Mouse (Mus musculus) lung, postnatal 0 days (tissue): ENCODE results near the gene Safb. TPM values are rescaled to one million over a fixed set of nuclear protein-coding genes. Genes with fewer than 3 reads are reported as not detected.
A peak's percentile ranks its signal among the peaks of the same experiment; 100 is the strongest.

Experiments used
- ATAC-seq: fragments of 200-750 bp; cut with Nextera tagmentation; 2 replicates; pipeline ENCODE4 v1.8.0; 2017; ENCODE audit warnings: moderate library complexity
- DNase-seq: peaks from one replicate; pipeline ENCODE4 v3.0.0-alpha.2; 2016; ENCODE audit warnings: low spot score
- H3K27ac ChIP-seq: fragments of 300-500 bp; sonication (generic); 2 replicates; pipeline ENCODE4 v1.5.1; 2014; ENCODE audit warnings: antibody characterized with exemption, mild to moderate bottlenecking, low read length, mixed read lengths
- H3K27me3 ChIP-seq: fragments of 300-500 bp; sonication (generic); replicated peaks from 2 replicates; pipeline ENCODE4 v1.6.1; 2014; ENCODE audit warnings: low read length, mixed read lengths; ENCODE audit not compliant: insufficient read depth
- H3K36me3 ChIP-seq: fragments of 300-500 bp; sonication (generic); 2 replicates; pipeline ENCODE4 v1.6.1; 2014; ENCODE audit warnings: low read length, mixed read lengths; ENCODE audit not compliant: insufficient read depth
- H3K4me1 ChIP-seq: fragments of 300-500 bp; sonication (generic); 2 replicates; pipeline ENCODE4 v1.6.1; 2014; ENCODE audit warnings: antibody characterized with exemption, low read depth, low read length, mixed read lengths; ENCODE audit not compliant: insufficient read depth
- H3K4me2 ChIP-seq: fragments of 300-500 bp; sonication (generic); replicated peaks from 2 replicates; pipeline ENCODE4 v1.6.1; 2014; ENCODE audit warnings: low read depth, mild to moderate bottlenecking, low read length, moderate library complexity, mixed read lengths
- H3K4me3 ChIP-seq: fragments of 300-500 bp; sonication (generic); 2 replicates; pipeline ENCODE4 v1.5.1; 2014; ENCODE audit warnings: low read depth, low read length
- H3K9ac ChIP-seq: fragments of 300-500 bp; sonication (generic); replicated peaks from 2 replicates; pipeline ENCODE4 v1.6.1; 2014; ENCODE audit warnings: low read depth, mild to moderate bottlenecking
- H3K9me3 ChIP-seq: fragments of 300-500 bp; sonication (generic); 2 replicates; pipeline ENCODE4 v1.6.1; 2016; ENCODE audit warnings: low read length, mixed read lengths
- CTCF ChIP-seq: IDR thresholded peaks from 2 replicates; pipeline ENCODE4 v1.5.1; 2016; ENCODE audit warnings: antibody characterized with exemption, mild to moderate bottlenecking
- EP300 ChIP-seq: IDR thresholded peaks from 2 replicates; pipeline ENCODE4 v1.6.1; 2016; ENCODE audit warnings: antibody characterized with exemption, mild to moderate bottlenecking, control low read depth
- WGBS: fragments of 180-500 bp; shearing (Covaris S2); extraction: QIAGEN DNeasy Blood & Tissue Kit; methylation state at CpG from one replicate; pipeline ENCODE4 v1.1.7; 2014; 5-methylcytosine and 5-hydroxymethylcytosine counted together
- polyA plus RNA-seq: library from polyadenylated mRNA; unstranded; fragments of >200 nt; fragmentation: Nextera tagmentation; extraction: Ambion mirVana; gene quantifications from 2 replicates; pipeline ENCODE4 v1.2.1, GENCODE M21; 2015

The Safb gene
- 43.4 and 47.1 TPM in 2 replicates for polyA plus RNA-seq

DNA sequence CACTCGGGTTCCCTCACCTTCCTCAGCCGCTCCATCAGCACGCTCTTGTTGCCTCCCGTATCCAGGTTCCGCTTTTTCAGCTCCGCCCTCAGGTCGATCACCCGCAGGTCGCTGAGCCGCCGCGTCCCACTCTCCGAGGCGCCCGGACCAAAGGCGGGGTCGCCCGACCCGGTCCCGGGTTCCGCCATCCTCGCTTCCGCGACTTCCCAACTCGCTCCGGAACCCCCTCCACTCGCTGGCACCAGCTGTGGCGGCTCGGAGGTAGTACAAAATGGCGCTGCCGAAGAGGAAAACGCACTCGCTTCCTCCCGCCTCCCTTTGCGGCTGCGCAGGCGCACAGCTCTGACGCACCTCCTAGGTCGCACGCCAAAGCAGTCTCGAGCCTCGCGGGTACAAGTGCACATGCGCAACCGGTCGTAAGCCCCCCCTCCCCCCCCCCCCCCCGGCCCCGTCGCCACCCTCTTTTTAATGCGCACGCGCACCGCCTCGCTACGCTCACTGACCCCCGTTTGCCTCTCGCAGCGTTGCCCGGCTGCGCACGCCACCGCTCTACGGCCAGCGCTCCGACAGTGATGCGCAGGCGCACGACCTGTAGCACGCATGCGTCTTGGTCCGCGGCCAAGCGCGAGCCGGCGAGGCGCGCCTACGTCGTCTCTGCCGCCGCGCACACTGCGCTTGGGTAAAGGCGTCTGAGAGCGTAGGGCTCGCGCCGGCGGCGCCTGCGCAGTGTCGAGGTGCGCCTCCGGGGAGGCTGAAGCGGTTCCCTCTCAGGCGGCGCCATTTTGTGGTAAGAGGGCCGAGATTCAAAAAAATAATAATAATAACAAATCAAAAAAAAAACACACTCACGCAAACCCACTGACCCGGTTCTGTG lies at the start of gene Safb, which contains the start of gene Safb2:
Gene Safb (plus strand): TSS at position 569 of the 874 bp plus-strand sequence.
Gene Safb2 (minus strand): TSS at position 329 of the 874 bp plus-strand sequence.
- ATAC-seq, result peak; percentile 94
- Histone ChIP-seq H3K9ac (peak within 1 kb of the TSS; percentile 91), H3K9me3 (no peaks in the 10 kb centered on the region), H3K4me1 (peaks cover 26% of the 10 kb centered on the region; the same call in 1 of the 2 replicates), H3K36me3 (peaks cover 9% of the 10 kb centered on the region; the same call in 1 of the 2 replicates), H3K27me3 (no peaks in the 10 kb centered on the region), H3K27ac (peak within 1 kb of the TSS; percentile 98), H3K4me3 (peak within 1 kb of the TSS; percentile 96), H3K4me2 (peak within 1 kb of the TSS; percentile 70)
- under 1% methylated on average over 74 of the region's 101 CpGs for WGBS
- TF ChIP-seq EP300, result no peak
- TF ChIP-seq CTCF, result peak; percentile 34; the same call in 1 of the 2 replicates
- DNase-seq, result peak; percentile 99

GRCm38 (mm10) chr17:56536192-56536591 lies 48.4 kb upstream of the Safb start:
- Histone ChIP-seq H3K36me3 (no peaks in the 10 kb centered on the region), H3K27me3 (no peaks in the 10 kb centered on the region), H3K4me3 (no peak overlapping the region), H3K9ac (no peak overlapping the region), H3K9me3 (no peaks in the 10 kb centered on the region), H3K27ac (no peak overlapping the region), H3K4me1 (no peaks in the 10 kb centered on the region), H3K4me2 (no peak overlapping the region)
- WGBS, result 49% methylated on average over 14 of the region's 14 CpGs
- DNase-seq (no peak), ATAC-seq (no peak)
- no peak for TF ChIP-seq CTCF

GRCm38 (mm10) chr17:56536874-56537273 lies 47.8 kb upstream of the Safb start:
- 75% methylated on average over 3 of the region's 3 CpGs for WGBS
- Histone ChIP-seq H3K27me3 (no peaks in the 10 kb centered on the region), H3K9ac (no peak overlapping the region), H3K4me2 (no peak overlapping the region), H3K9me3 (no peaks in the 10 kb centered on the region), H3K4me1 (no peaks in the 10 kb centered on the region), H3K4me3 (no peak overlapping the region), H3K27ac (no peak overlapping the region), H3K36me3 (no peaks in the 10 kb centered on the region)
- DNase-seq, result no peak
- ATAC-seq, result no peak
- TF ChIP-seq CTCF (no peak), EP300 (no peak)

DNA sequence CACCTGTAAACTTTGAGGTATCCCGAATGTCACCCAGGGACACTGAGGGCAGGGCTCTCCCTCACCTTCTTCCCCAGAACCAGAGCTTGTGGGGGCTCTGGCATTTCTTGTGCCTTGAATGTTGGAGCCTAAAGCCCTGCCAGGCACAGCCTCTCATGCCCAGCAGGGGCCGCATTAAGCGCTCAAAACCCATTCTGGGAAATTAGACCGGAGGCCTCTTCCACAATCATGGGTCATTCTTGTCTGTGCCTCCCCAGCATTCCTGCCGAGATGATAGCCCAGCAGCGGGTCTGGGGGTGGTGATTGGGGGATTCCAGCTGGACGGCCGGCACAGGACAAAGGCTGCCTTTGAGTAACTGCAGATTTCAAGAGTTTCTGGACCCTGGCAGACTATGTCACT lies 46.7 kb upstream of the Safb start:
- ATAC-seq, result no peak
- no peaks in the 10 kb centered on the region for H3K9me3 ChIP-seq
- no peak overlapping the region for H3K9ac ChIP-seq
- no peak overlapping the region for H3K4me3 ChIP-seq
- 36% methylated on average over 8 of the region's 8 CpGs for WGBS
- H3K27me3 ChIP-seq, result no peaks in the 10 kb centered on the region
- no peak overlapping the region for H3K4me2 ChIP-seq
- no peak for DNase-seq
- no peak overlapping the region for H3K27ac ChIP-seq
- no peaks in the 10 kb centered on the region for H3K4me1 ChIP-seq
- H3K36me3 ChIP-seq, result no peaks in the 10 kb centered on the region
- TF ChIP-seq CTCF, result peak; percentile 13; the same call in 1 of the 2 replicates
- TF ChIP-seq EP300, result no peak

DNA sequence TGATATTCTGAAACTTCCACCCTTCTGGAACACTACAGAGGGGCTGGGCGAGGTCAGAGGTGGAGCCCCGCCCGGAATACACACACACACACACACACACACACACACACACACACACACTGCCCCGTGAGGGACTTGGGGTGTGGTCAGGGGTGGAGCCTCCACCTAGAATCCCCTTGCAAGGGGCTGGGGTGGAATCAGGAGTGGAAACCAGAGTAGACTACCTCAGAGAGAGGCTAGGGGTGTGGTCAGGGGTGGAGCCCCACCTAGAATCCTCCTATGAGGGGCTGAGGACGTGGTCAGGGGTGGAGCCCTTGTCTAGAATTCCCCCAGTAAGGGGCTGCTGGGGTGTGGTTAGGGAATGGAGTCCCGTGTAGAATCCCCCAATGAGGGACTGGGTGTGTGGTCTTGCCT lies 44.1 kb upstream of the Safb start:
- H3K4me2 ChIP-seq, result no peak overlapping the region
- no peaks in the 10 kb centered on the region for H3K36me3 ChIP-seq
- H3K9ac ChIP-seq, result no peak overlapping the region
- H3K4me3 ChIP-seq, result no peak overlapping the region
- no peaks in the 10 kb centered on the region for H3K27me3 ChIP-seq
- ATAC-seq (peak; percentile 49), DNase-seq (no peak)
- TF ChIP-seq CTCF (no peak), EP300 (no peak)
- H3K4me1 ChIP-seq, result no peaks in the 10 kb centered on the region
- H3K27ac ChIP-seq, result no peak overlapping the region
- H3K9me3 ChIP-seq, result no peaks in the 10 kb centered on the region
- WGBS, result 30% methylated on average over 6 of the region's 6 CpGs

DNA sequence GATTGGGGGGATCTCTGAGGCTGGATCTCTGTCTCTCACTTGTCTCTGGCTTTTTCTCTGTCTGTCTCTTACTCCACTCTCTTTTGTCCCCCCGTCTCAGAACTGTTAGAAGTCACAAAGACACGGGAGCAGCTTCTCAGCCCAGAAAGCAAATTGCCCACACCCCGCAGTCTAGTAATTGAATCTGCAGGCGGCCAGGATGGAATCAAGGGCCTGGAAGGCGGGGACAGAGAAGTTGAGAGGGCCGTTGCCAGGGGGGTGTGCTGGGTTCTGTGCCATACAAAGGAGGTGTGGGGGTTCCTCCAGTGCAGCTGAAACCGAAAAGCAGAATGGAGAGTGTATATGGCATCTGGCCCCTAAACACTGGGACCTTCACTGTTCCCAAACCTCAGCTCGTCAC lies 41.9 kb upstream of the Safb start:
- H3K4me1 ChIP-seq, result no peaks in the 10 kb centered on the region

More for the DNA sequence above, 41.9 kb upstream of the Safb start:
- TF ChIP-seq CTCF, result no peak
- TF ChIP-seq EP300, result no peak
- ATAC-seq (no peak), DNase-seq (no peak)
- no peak overlapping the region for H3K4me3 ChIP-seq
- no peak overlapping the region for H3K9ac ChIP-seq
- no peak overlapping the region for H3K4me2 ChIP-seq
- no peak overlapping the region for H3K27ac ChIP-seq
- no peaks in the 10 kb centered on the region for H3K36me3 ChIP-seq
- 50% methylated on average over 8 of the region's 8 CpGs for WGBS
- H3K9me3 ChIP-seq, result no peaks in the 10 kb centered on the region
- no peaks in the 10 kb centered on the region for H3K27me3 ChIP-seq
